Mouse (Mus musculus) erythroblast, adult 5-6 weeks (primary cell): Measurements from ENCODE around the gene Ptprd. TPM values are rescaled to one million over a fixed set of nuclear protein-coding genes. Genes with fewer than 3 reads are reported as not detected.
"Not testable (repeated sequence)": the region's sequence is repeated elsewhere in the genome, so short reads cannot be mapped to it uniquely, and the experiment has no call there.

Experiments used
- ATAC-seq: replicated peaks from 2 replicates; pipeline ENCODE4 v1.8.0; 2016; ENCODE audit warnings: moderate number of reproducible peaks, mild to moderate bottlenecking, moderate TSS enrichment, inconsistent platforms; ENCODE audit not compliant: poor library complexity, low FRiP score, severe bottlenecking
- total RNA-seq, 2 experiments: library from RNA; stranded (forward) in 1 of 2; stranded (reverse) in 1 of 2; fragments of 150-400 nt in 1 of 2; fragments of 200-764, 138-1000 nt in 1 of 2; gene quantifications; 2 replicates each; pipeline versions ENCODE4 v1.2.3 to v1.2.4; 2015 to 2017; ENCODE audit warnings: low replicate concordance in 2 of 2

The Ptprd gene
- total RNA-seq, 2 experiments from 2014 or later = not detected

GRCm38 (mm10) chr4:77982094-77982493, 229.7 kb downstream of the Ptprd start:
- ATAC-seq = no peak

- no peak for ATAC-seq
Observed at GRCm38 (mm10) chr4:77961711-77962110, 250.1 kb downstream of the Ptprd start.

- no peak for ATAC-seq
Observed at GRCm38 (mm10) chr4:77889489-77889888, 322.3 kb downstream of the Ptprd start.

GRCm38 (mm10) chr4:77880213-77880612, 331.5 kb downstream of the Ptprd start:
- ATAC-seq = no peak

- ATAC-seq = no peak
Observed at GRCm38 (mm10) chr4:77861269-77861668, 350.5 kb downstream of the Ptprd start.

GRCm38 (mm10) chr4:77797391-77797790, 414.4 kb downstream of the Ptprd start:
- ATAC-seq = not testable (repeated sequence)

- ATAC-seq = no peak
Observed at GRCm38 (mm10) chr4:77777237-77777636, 434.5 kb downstream of the Ptprd start.

GRCm38 (mm10) chr4:77763790-77764189, 448.0 kb downstream of the Ptprd start:
- no peak for ATAC-seq

GRCm38 (mm10) chr4:77743391-77743790, 468.4 kb downstream of the Ptprd start:
- ATAC-seq = no peak

GRCm38 (mm10) chr4:77721908-77722307, 489.9 kb downstream of the Ptprd start:
- no peak for ATAC-seq

GRCm38 (mm10) chr4:77717792-77718191, 494.0 kb downstream of the Ptprd start:
- ATAC-seq = no peak

GRCm38 (mm10) chr4:77710231-77710630, 501.5 kb downstream of the Ptprd start:
- ATAC-seq = no peak

GRCm38 (mm10) chr4:77698294-77698693, 513.5 kb downstream of the Ptprd start:
- no peak for ATAC-seq

- no peak for ATAC-seq
Observed at GRCm38 (mm10) chr4:77675798-77676197, 536.0 kb downstream of the Ptprd start.

GRCm38 (mm10) chr4:77664761-77665160, 547.0 kb downstream of the Ptprd start:
- ATAC-seq = no peak

GRCm38 (mm10) chr4:77662309-77662708, 549.5 kb downstream of the Ptprd start:
- ATAC-seq = no peak

- no peak for ATAC-seq
Observed at GRCm38 (mm10) chr4:77655669-77656068, 556.1 kb downstream of the Ptprd start.

GRCm38 (mm10) chr4:77649615-77650325, 562.0 kb downstream of the Ptprd start:
- no peak for ATAC-seq

- ATAC-seq = no peak
Observed at GRCm38 (mm10) chr4:77648911-77649310, 562.9 kb downstream of the Ptprd start.

- no peak for ATAC-seq
Observed at GRCm38 (mm10) chr4:77647451-77648137, 564.2 kb downstream of the Ptprd start.

- no peak for ATAC-seq
Observed at GRCm38 (mm10) chr4:77644435-77644834, 567.3 kb downstream of the Ptprd start.
